Mouse (Mus musculus) liver, embryonic 15.5 days (tissue): ENCODE results near the gene Hoxc9. TPM values are rescaled to one million over a fixed set of nuclear protein-coding genes. Genes with fewer than 3 reads are reported as not detected.

ENCODE experiments used
- ATAC-seq: fragments of 200-750 bp; cut with Nextera tagmentation; 2 replicates; pipeline ENCODE4 v1.8.0; 2017; ENCODE audit warnings: moderate number of reproducible peaks, mild to moderate bottlenecking, moderate library complexity; ENCODE audit not compliant: insufficient read depth
- H3K27ac ChIP-seq: fragments of 300-500 bp; sonication (generic); replicated peaks from 2 replicates; pipeline ENCODE4 v1.5.1; 2015; ENCODE audit warnings: mild to moderate bottlenecking, inconsistent platforms
- H3K27me3 ChIP-seq: fragments of 300-500 bp; sonication (generic); 2 replicates; pipeline ENCODE4 v1.6.1; 2015; ENCODE audit warnings: mild to moderate bottlenecking, inconsistent platforms
- H3K36me3 ChIP-seq: fragments of 300-500 bp; sonication (generic); replicated peaks from 2 replicates; pipeline ENCODE4 v1.6.1; 2015; ENCODE audit warnings: moderate library complexity, mild to moderate bottlenecking, inconsistent platforms
- H3K4me1 ChIP-seq: fragments of 300-500 bp; sonication (generic); replicated peaks from 2 replicates; pipeline ENCODE4 v1.6.1; 2015; ENCODE audit warnings: inconsistent platforms
- H3K4me2 ChIP-seq: fragments of 300-500 bp; sonication (generic); 2 replicates; pipeline ENCODE4 v1.6.1; 2015; ENCODE audit warnings: moderate library complexity, mild to moderate bottlenecking, inconsistent platforms
- H3K4me3 ChIP-seq: fragments of 300-500 bp; sonication (generic); replicated peaks from 2 replicates; pipeline ENCODE4 v1.5.1; 2015; ENCODE audit warnings: mild to moderate bottlenecking, inconsistent platforms
- H3K9ac ChIP-seq: fragments of 300-500 bp; sonication (generic); 2 replicates; pipeline ENCODE4 v1.6.1; 2015; ENCODE audit warnings: moderate library complexity, mild to moderate bottlenecking, inconsistent platforms
- H3K9me3 ChIP-seq: fragments of 300-500 bp; sonication (generic); replicated peaks from 2 replicates; pipeline ENCODE4 v1.6.1; 2016; ENCODE audit warnings: inconsistent platforms
- WGBS: fragments of 180-500 bp; shearing (Covaris S2); methylation state at CpG from one replicate; pipeline ENCODE4 v1.1.7; 2015; ENCODE audit warnings: mixed read lengths; ENCODE audit not compliant: insufficient replicate concordance; 5-methylcytosine and 5-hydroxymethylcytosine counted together
- polyA plus RNA-seq: library from polyadenylated mRNA; unstranded; fragments of >200 nt; fragmentation: Nextera tagmentation; extraction: Ambion mirVana; gene quantifications from 2 replicates; pipeline ENCODE4 v1.2.1, GENCODE M21; 2015

The Hoxc9 gene
- polyA plus RNA-seq, 1 experiment from 2014 or later: not detected

- 2% methylated on average over 43 of the region's 57 CpGs for WGBS
- Histone ChIP-seq H3K4me1 (no peaks in the 10 kb centered on the region), H3K4me3 (no peak overlapping the region), H3K4me2 (peak overlapping the region; percentile 25; the same call in 1 of the 2 replicates), H3K27ac (no peak overlapping the region), H3K9me3 (no peaks in the 10 kb centered on the region), H3K9ac (no peak overlapping the region), H3K27me3 (peaks cover 100% of the 10 kb centered on the region), H3K36me3 (no peaks in the 10 kb centered on the region)
- ATAC-seq: no peak
Measured at GRCm38 (mm10) chr15:103014166-103015008, 38.1 kb downstream of the Hoxc9 start.

GRCm38 (mm10) chr15:103015009-103015399, 38.8 kb downstream of the Hoxc9 start:
- Histone ChIP-seq H3K4me2 (no peak overlapping the region), H3K9ac (no peak overlapping the region), H3K27me3 (peaks cover 100% of the 10 kb centered on the region), H3K9me3 (no peaks in the 10 kb centered on the region), H3K27ac (no peak overlapping the region), H3K4me3 (no peak overlapping the region), H3K4me1 (no peaks in the 10 kb centered on the region), H3K36me3 (no peaks in the 10 kb centered on the region)
- 1% methylated on average over 28 of the region's 28 CpGs for WGBS
- no peak for ATAC-seq

GRCm38 (mm10) chr15:103015406-103016166, 39.3 kb downstream of the Hoxc9 start:
- WGBS: 10% methylated on average over 19 of the region's 19 CpGs
- no peak overlapping the region for H3K9ac ChIP-seq

GRCm38 (mm10) chr15:103018636-103019035, 42.4 kb downstream of the Hoxc9 start, which contains the start of gene Hoxc4:
Gene Hoxc4 (plus strand): TSS chr15:103018934.
- H3K9ac ChIP-seq: no peak within 1 kb of the TSS
- H3K4me3 ChIP-seq: no peak within 1 kb of the TSS
- 32% methylated on average over 9 of the region's 9 CpGs for WGBS
- no peaks in the 10 kb centered on the region for H3K9me3 ChIP-seq
- no peaks in the 10 kb centered on the region for H3K4me1 ChIP-seq
- ATAC-seq: no peak
- no peak within 1 kb of the TSS for H3K27ac ChIP-seq
- H3K4me2 ChIP-seq: no peak within 1 kb of the TSS
- no peaks in the 10 kb centered on the region for H3K36me3 ChIP-seq
- peaks cover 99% of the 10 kb centered on the region for H3K27me3 ChIP-seq

More at GRCm38 (mm10) chr15:103015406-103016166, 39.3 kb downstream of the Hoxc9 start:
- Histone ChIP-seq H3K36me3 (no peaks in the 10 kb centered on the region), H3K4me2 (no peak overlapping the region), H3K4me1 (no peaks in the 10 kb centered on the region), H3K4me3 (no peak overlapping the region), H3K9me3 (no peaks in the 10 kb centered on the region), H3K27me3 (peaks cover 100% of the 10 kb centered on the region), H3K27ac (no peak overlapping the region)
- no peak for ATAC-seq

- ATAC-seq: no peak
- Histone ChIP-seq H3K9ac (no peak overlapping the region), H3K4me2 (no peak overlapping the region), H3K27me3 (peaks cover 99% of the 10 kb centered on the region), H3K4me1 (no peaks in the 10 kb centered on the region), H3K9me3 (no peaks in the 10 kb centered on the region), H3K4me3 (no peak overlapping the region), H3K36me3 (no peaks in the 10 kb centered on the region), H3K27ac (no peak overlapping the region)
- 4% methylated on average over 8 of the region's 8 CpGs for WGBS
Measured at GRCm38 (mm10) chr15:103020899-103021418, 44.7 kb downstream of the Hoxc9 start.

- Histone ChIP-seq H3K9ac (no peak overlapping the region), H3K27me3 (peaks cover 99% of the 10 kb centered on the region), H3K9me3 (no peaks in the 10 kb centered on the region), H3K4me3 (no peak overlapping the region), H3K27ac (no peak overlapping the region), H3K4me1 (no peaks in the 10 kb centered on the region), H3K4me2 (no peak overlapping the region), H3K36me3 (no peaks in the 10 kb centered on the region)
- 10% methylated on average over 8 of the region's 8 CpGs for WGBS
- no peak for ATAC-seq
Measured at GRCm38 (mm10) chr15:103021544-103021943, 45.3 kb downstream of the Hoxc9 start.

GRCm38 (mm10) chr15:103024131-103024530, 47.9 kb downstream of the Hoxc9 start:
- ATAC-seq: no peak
- no peaks in the 10 kb centered on the region for H3K4me1 ChIP-seq
- H3K27me3 ChIP-seq: peaks cover 99% of the 10 kb centered on the region
- 5% methylated on average over 2 of the region's 2 CpGs for WGBS
- no peak overlapping the region for H3K27ac ChIP-seq
- no peaks in the 10 kb centered on the region for H3K9me3 ChIP-seq
- no peak overlapping the region for H3K4me3 ChIP-seq
- H3K4me2 ChIP-seq: no peak overlapping the region
- no peaks in the 10 kb centered on the region for H3K36me3 ChIP-seq
- no peak overlapping the region for H3K9ac ChIP-seq

GRCm38 (mm10) chr15:103027266-103028235, 51.3 kb downstream of the Hoxc9 start:
- 4% methylated on average over 43 of the region's 43 CpGs for WGBS
- H3K4me3 ChIP-seq: no peak overlapping the region
- H3K4me1 ChIP-seq: no peaks in the 10 kb centered on the region
- no peaks in the 10 kb centered on the region for H3K36me3 ChIP-seq
- H3K9me3 ChIP-seq: no peaks in the 10 kb centered on the region
- ATAC-seq: no peak
- no peak overlapping the region for H3K27ac ChIP-seq
- H3K27me3 ChIP-seq: peaks cover 99% of the 10 kb centered on the region
- H3K4me2 ChIP-seq: no peak overlapping the region
- no peak overlapping the region for H3K9ac ChIP-seq

- H3K27me3 ChIP-seq: peaks cover 99% of the 10 kb centered on the region
- H3K27ac ChIP-seq: no peak overlapping the region
- H3K36me3 ChIP-seq: no peaks in the 10 kb centered on the region
- no peak for ATAC-seq
- no peaks in the 10 kb centered on the region for H3K9me3 ChIP-seq
- no peak overlapping the region for H3K4me2 ChIP-seq
- 27% methylated on average over 9 of the region's 9 CpGs for WGBS
- no peak overlapping the region for H3K9ac ChIP-seq
- H3K4me3 ChIP-seq: no peak overlapping the region
- no peaks in the 10 kb centered on the region for H3K4me1 ChIP-seq
Measured at GRCm38 (mm10) chr15:103028916-103029512, 52.8 kb downstream of the Hoxc9 start.

GRCm38 (mm10) chr15:103030142-103030541, 53.9 kb downstream of the Hoxc9 start:
- H3K9ac ChIP-seq: no peak overlapping the region
- H3K27ac ChIP-seq: no peak overlapping the region
- peaks cover 99% of the 10 kb centered on the region for H3K27me3 ChIP-seq
- WGBS: 9% methylated on average over 8 of the region's 8 CpGs
- no peak overlapping the region for H3K4me3 ChIP-seq
- H3K9me3 ChIP-seq: no peaks in the 10 kb centered on the region
- H3K36me3 ChIP-seq: no peaks in the 10 kb centered on the region
- ATAC-seq: no peak
- no peak overlapping the region for H3K4me2 ChIP-seq
- H3K4me1 ChIP-seq: no peaks in the 10 kb centered on the region
